ENCODE assay signal across 11 mouse cellular contexts in the genomic region with DNA sequence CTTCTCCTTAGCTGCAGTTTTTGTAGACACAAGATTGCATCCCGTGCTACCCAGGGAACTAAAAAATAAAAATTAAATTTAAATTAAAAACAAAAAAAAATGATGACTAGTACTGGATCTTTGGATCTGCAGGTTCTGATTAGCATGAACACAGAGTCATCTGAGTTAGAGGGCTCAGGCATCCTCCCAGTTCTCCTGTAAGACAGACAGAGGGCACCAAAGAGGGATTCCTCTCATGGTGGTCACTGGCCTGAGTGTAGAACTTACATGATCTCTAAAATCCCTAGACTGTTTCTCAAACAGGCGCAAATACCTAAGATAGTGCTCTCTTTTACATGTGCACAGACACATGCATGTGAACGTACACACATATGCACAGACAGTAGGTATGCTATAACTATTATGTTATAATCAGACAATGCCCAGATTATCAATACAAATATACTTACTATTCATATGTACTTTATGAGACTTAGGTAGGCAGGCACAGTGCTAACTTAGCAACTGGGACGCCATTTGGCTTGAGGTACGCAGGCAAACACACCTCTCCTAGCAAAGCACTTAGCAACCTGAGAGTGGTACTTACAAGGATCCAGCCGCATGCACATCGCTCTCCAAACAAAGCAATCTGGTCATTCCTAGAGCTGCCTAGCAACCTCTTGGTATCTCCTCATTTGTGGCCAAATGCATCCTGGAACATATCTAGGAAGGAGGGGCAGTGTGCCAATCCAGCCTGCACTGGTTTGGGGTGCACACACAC. TPM values are rescaled to one million over a fixed set of nuclear protein-coding genes. Genes with fewer than 3 reads are reported as not detected.
A peak's percentile ranks its signal among the peaks of the same experiment; 100 is the strongest.
DNase-seq lines count a peak whose midpoint lies in the region; ATAC-seq lines count a peak whose summit lies in the region.
"Had no signal": no experiment of that assay in that cellular context is flagged by ENCODE, and none has a peak within 500 bp of the region (broad histone marks: within the 10 kb centered on the region; RNA-seq: fewer than 3 reads in every experiment).

No protein-coding gene starts in this region.

- DNase-seq in hindbrain, embryonic 11.5 days (ENCODE audit: low spot score) = peak; percentile 22
- DNase-seq in midbrain, embryonic 11.5 days (ENCODE audit: low spot score, missing footprints) = no peak
- DNase-seq in brain, adult 2 months (ENCODE audit: low read depth, low spot score) = peak; percentile 34
- peak; percentile 32 for DNase-seq in lung, postnatal 36 days
- no peak for DNase-seq in spleen, postnatal 10 days (ENCODE audit: low spot score in 2 of 2)
- no peak for DNase-seq in left cerebral cortex, postnatal 25 days (ENCODE audit: low spot score in 2 of 2)
- DNase-seq: adrenal gland, postnatal 25 days; kidney, postnatal 14 days; left cerebral cortex, postnatal 4 days had no signal

- no peaks in the 10 kb centered on the region for H3K36me3 ChIP-seq in hindbrain, embryonic 11.5 days (ENCODE audit: control insufficient read depth, insufficient read depth, low read length)
- H3K36me3 ChIP-seq in hindbrain, embryonic 16.5 days (ENCODE audit: control insufficient read depth, insufficient read depth, low read length) = no peaks in the 10 kb centered on the region
- no peaks in the 10 kb centered on the region for H3K36me3 ChIP-seq in midbrain, embryonic 12.5 days
- no peaks in the 10 kb centered on the region for H3K36me3 ChIP-seq in midbrain, embryonic 11.5 days (ENCODE audit: control insufficient read depth, insufficient read depth, low read length)

- H3K4me1 ChIP-seq in hindbrain, embryonic 11.5 days (replicated peaks; ENCODE audit: control insufficient read depth, insufficient read depth, low read length) = no peaks in the 10 kb centered on the region
- H3K4me1 ChIP-seq in hindbrain, embryonic 16.5 days (ENCODE audit: control insufficient read depth, insufficient read depth, low read depth, low read length) = peaks cover 4% of the 10 kb centered on the region
- peaks cover 13% of the 10 kb centered on the region; the same call in 1 of the 2 replicates for H3K4me1 ChIP-seq in midbrain, embryonic 12.5 days
- H3K4me1 ChIP-seq in midbrain, embryonic 11.5 days (ENCODE audit: control insufficient read depth, insufficient read depth, low read length) = peaks cover 4% of the 10 kb centered on the region; the same call in 1 of the 2 replicates

- no peak overlapping the region for H3K4me2 ChIP-seq in hindbrain, embryonic 11.5 days (replicated peaks; ENCODE audit: low read depth, low read length)
- no peak overlapping the region for H3K4me2 ChIP-seq in hindbrain, embryonic 16.5 days (ENCODE audit: low read length)
- no peak overlapping the region for H3K4me2 ChIP-seq in midbrain, embryonic 12.5 days (replicated peaks)
- H3K4me2 ChIP-seq in midbrain, embryonic 11.5 days = no peak overlapping the region

- H3K27ac ChIP-seq in hindbrain, embryonic 11.5 days (ENCODE audit: low read depth, low read length) = no peak overlapping the region
- H3K27ac ChIP-seq in hindbrain, embryonic 16.5 days (ENCODE audit: low read depth, low read length) = no peak overlapping the region
- H3K27ac ChIP-seq in midbrain, embryonic 12.5 days (replicated peaks) = no peak overlapping the region
- H3K27ac ChIP-seq in midbrain, embryonic 11.5 days (ENCODE audit: low read depth, low read length) = no peak overlapping the region

- ATAC-seq in hindbrain, embryonic 11.5 days (ENCODE audit: low FRiP score) = no peak
- ATAC-seq in hindbrain, embryonic 16.5 days = no peak
- 0 out of 2 replicates have a peak, but pooled peaks have one; percentile 6 for ATAC-seq in midbrain, embryonic 12.5 days (ENCODE audit: low FRiP score, low read depth)
- no peak for ATAC-seq in midbrain, embryonic 11.5 days (ENCODE audit: low FRiP score)

- 78% methylated on average over 7 of the region's 7 CpGs for whole genome bisulfite sequencing in hindbrain, embryonic 11.5 days
- WGBS in hindbrain, embryonic 16.5 days = 83% methylated on average over 7 of the region's 7 CpGs
- WGBS in midbrain, embryonic 12.5 days = 81% methylated on average over 7 of the region's 7 CpGs
- 83% methylated on average over 7 of the region's 7 CpGs for whole genome bisulfite sequencing in midbrain, embryonic 11.5 days

- H3K27me3 ChIP-seq in hindbrain, embryonic 11.5 days (ENCODE audit: control insufficient read depth, insufficient read depth, low read length) = no peaks in the 10 kb centered on the region
- H3K27me3 ChIP-seq in hindbrain, embryonic 16.5 days (replicated peaks; ENCODE audit: control insufficient read depth, insufficient read depth, low read length) = no peaks in the 10 kb centered on the region
- no peaks in the 10 kb centered on the region for H3K27me3 ChIP-seq in midbrain, embryonic 12.5 days
- H3K27me3 ChIP-seq in midbrain, embryonic 11.5 days (ENCODE audit: control insufficient read depth, insufficient read depth, low read length) = no peaks in the 10 kb centered on the region

- no peaks in the 10 kb centered on the region for H3K9me3 ChIP-seq in hindbrain, embryonic 11.5 days (ENCODE audit: control insufficient read depth, low read length)
- no peaks in the 10 kb centered on the region for H3K9me3 ChIP-seq in hindbrain, embryonic 16.5 days (ENCODE audit: control insufficient read depth, low read length)
- no peaks in the 10 kb centered on the region for H3K9me3 ChIP-seq in midbrain, embryonic 12.5 days
- H3K9me3 ChIP-seq in midbrain, embryonic 11.5 days (ENCODE audit: control insufficient read depth, low read length) = no peaks in the 10 kb centered on the region

- no peak overlapping the region for H3K4me3 ChIP-seq in hindbrain, embryonic 11.5 days (ENCODE audit: low read depth, low read length)
- no peak overlapping the region for H3K4me3 ChIP-seq in hindbrain, embryonic 16.5 days (ENCODE audit: low read length)
- H3K4me3 ChIP-seq in midbrain, embryonic 12.5 days = no peak overlapping the region
- no peak overlapping the region for H3K4me3 ChIP-seq in midbrain, embryonic 11.5 days (ENCODE audit: low read depth, low read length)

- intact Hi-C loops in left cerebral cortex, postnatal 25 days (cut with DNase I) = loop anchor here (5.0 kb wide), 1 partner anchor 186 kb away; no protein-coding TSS in a partner anchor

- H3K9ac ChIP-seq in hindbrain, embryonic 11.5 days (ENCODE audit: low read depth, low read length) = no peak overlapping the region
- H3K9ac ChIP-seq in hindbrain, embryonic 16.5 days (ENCODE audit: low read depth, low read length) = no peak overlapping the region
- H3K9ac ChIP-seq in midbrain, embryonic 12.5 days (replicated peaks) = no peak overlapping the region
- H3K9ac ChIP-seq in midbrain, embryonic 11.5 days (ENCODE audit: low read length) = no peak overlapping the region

RNA-seq across cellular contexts. Expression of a gene that starts 21.8 kb away (rescaled TPM):
- polyA plus RNA-seq in hindbrain, embryonic 11.5 days (2014; fragmentation: Nextera tagmentation; extraction: Ambion mirVana) = 95.6 and 103 TPM in 2 replicates
- 132 and 134 TPM in 2 replicates for polyA plus RNA-seq in hindbrain, embryonic 16.5 days (2015; fragmentation: Nextera tagmentation; extraction: Ambion mirVana)
- polyA plus RNA-seq in midbrain, embryonic 12.5 days (2016; fragmentation: Nextera tagmentation; extraction: Ambion mirVana) = 130 and 144 TPM in 2 replicates
- 116 and 123 TPM in 2 replicates for polyA plus RNA-seq in midbrain, embryonic 11.5 days (2014; fragmentation: Nextera tagmentation; extraction: Ambion mirVana)
- 10 to 100 TPM; 89.5 to 98.3 TPM for total RNA-seq in left cerebral cortex, postnatal 25 days (2021)

RNA-seq across cellular contexts. Expression of a gene that starts 48.1 kb away (rescaled TPM):
- polyA plus RNA-seq in hindbrain, embryonic 11.5 days (2014; fragmentation: Nextera tagmentation; extraction: Ambion mirVana) = 38.8 and 42.1 TPM in 2 replicates
- 24.0 and 31.0 TPM in 2 replicates for polyA plus RNA-seq in hindbrain, embryonic 16.5 days (2015; fragmentation: Nextera tagmentation; extraction: Ambion mirVana)
- polyA plus RNA-seq in midbrain, embryonic 12.5 days (2016; fragmentation: Nextera tagmentation; extraction: Ambion mirVana) = 46.0 and 47.4 TPM in 2 replicates
- 34.3 and 36.0 TPM in 2 replicates for polyA plus RNA-seq in midbrain, embryonic 11.5 days (2014; fragmentation: Nextera tagmentation; extraction: Ambion mirVana)
- total RNA-seq in left cerebral cortex, postnatal 25 days (2021) = 10 to 100 TPM; 16.4 to 17.6 TPM

Comparison
In these comparisons a context has a peak if more than half of its experiments do, and no peak if none do; other contexts are left out.
1. DNase-seq: peak in hindbrain, embryonic 11.5 days (single experiment), brain, adult 2 months (single experiment) and lung, postnatal 36 days (single experiment); none in midbrain, embryonic 11.5 days (single experiment), spleen, postnatal 10 days (0 of 2) and left cerebral cortex, postnatal 25 days (0 of 2).